Mouse (Mus musculus) CH12.LX (cell line): ENCODE data around the gene Ccdc85b. TPM values are rescaled to one million over a fixed set of nuclear protein-coding genes. Genes with fewer than 3 reads are reported as not detected.

Experiments used
- DNase-seq: peaks from one replicate; pipeline ENCODE4 v3.0.0-alpha.2; 2013; ENCODE audit errors: extremely low read depth
- H3K27ac ChIP-seq: 2 replicates; pipeline ENCODE4 v1.5.1; 2012; ENCODE audit warnings: low read depth, mild to moderate bottlenecking, control low read depth, moderate library complexity; ENCODE audit not compliant: insufficient read depth
- H3K27me3 ChIP-seq: replicated peaks from 2 replicates; pipeline ENCODE3; 2012; ENCODE audit warnings: inconsistent platforms
- H3K36me3 ChIP-seq, 2 experiments: replicated peaks in 1 of 2; 2 replicates each; pipeline versions ENCODE3 to v1.6.1; 2012; ENCODE audit warnings: inconsistent platforms in 1 of 2, low read length in 1 of 2, mild to moderate bottlenecking in 1 of 2, mixed read lengths in 1 of 2, moderate library complexity in 1 of 2; ENCODE audit not compliant: control insufficient read depth in 1 of 2, insufficient read depth in 1 of 2
- H3K4me1 ChIP-seq, 2 experiments: 2 replicates each; pipeline ENCODE4 v1.6.1; 2012; ENCODE audit warnings: inconsistent platforms in 1 of 2, moderate library complexity in 1 of 2; ENCODE audit not compliant: insufficient read depth in 2 of 2, control insufficient read depth in 1 of 2
- H3K4me2 ChIP-seq: 2 replicates; pipeline ENCODE4 v1.6.1; 2012; ENCODE audit warnings: low read depth, mild to moderate bottlenecking, control low read depth; ENCODE audit not compliant: poor library complexity, insufficient read depth, severe bottlenecking
- H3K4me3 ChIP-seq, 3 experiments: fragments of 150-350 bp in 1 of 3; sonication (generic) in 1 of 3; replicated peaks in 1 of 3; 2 replicates each; pipeline versions ENCODE3 to v1.5.1; 2011 to 2012; ENCODE audit warnings: low read depth in 2 of 3, low read length in 2 of 3, mild to moderate bottlenecking in 2 of 3, moderate library complexity in 2 of 3, control low read depth in 1 of 3, improper control_type of control experiment in 1 of 3, inconsistent platforms in 1 of 3, mixed read lengths in 1 of 3; ENCODE audit not compliant: poor library complexity in 1 of 3
- H3K79me2 ChIP-seq: replicated peaks from 2 replicates; pipeline ENCODE4 v1.6.1; 2012; ENCODE audit warnings: mild to moderate bottlenecking, moderate library complexity; ENCODE audit not compliant: control insufficient read depth, poor library complexity, insufficient read depth, severe bottlenecking; ENCODE audit errors: extremely low read depth
- H3K9ac ChIP-seq: 2 replicates; pipeline ENCODE4 v1.6.1; 2012; ENCODE audit warnings: low read depth, mild to moderate bottlenecking, control low read depth, moderate library complexity; ENCODE audit not compliant: insufficient read depth
- H3K9me3 ChIP-seq: replicated peaks from 2 replicates; pipeline ENCODE3; 2012; ENCODE audit warnings: low read length, inconsistent platforms, mixed read lengths
- CHD1 ChIP-seq: IDR thresholded peaks from 2 replicates; pipeline ENCODE4 v1.6.1; 2012; ENCODE audit warnings: low read depth, low read length, improper control_type of control experiment, inconsistent platforms
- CHD2 ChIP-seq: IDR thresholded peaks from 2 replicates; pipeline ENCODE4 v1.6.1; 2011; ENCODE audit warnings: low read length, improper control_type of control experiment
- CTCF ChIP-seq, 2 experiments: IDR thresholded peaks in 1 of 2; conservative IDR thresholded peaks in 1 of 2; 2 replicates each; pipeline ENCODE4 v1.5.1; 2011 to 2012; ENCODE audit warnings: low read depth in 2 of 2, low read length in 2 of 2, improper control_type of control experiment in 1 of 2, inconsistent platforms in 1 of 2, mild to moderate bottlenecking in 1 of 2, moderate library complexity in 1 of 2
- E2F4 ChIP-seq: IDR thresholded peaks from 2 replicates; pipeline ENCODE4 v1.6.1; 2011; ENCODE audit warnings: low read depth, low read length, improper control_type of control experiment; ENCODE audit not compliant: insufficient replicate concordance
- ELF1 ChIP-seq: IDR thresholded peaks from 2 replicates; pipeline ENCODE4 v1.6.1; 2014; ENCODE audit warnings: low read depth, mild to moderate bottlenecking, inconsistent platforms, low read length, improper control_type of control experiment
- EP300 ChIP-seq: IDR thresholded peaks from 2 replicates; pipeline ENCODE4 v1.6.1; 2011; ENCODE audit warnings: low read length, improper control_type of control experiment
- GABPA ChIP-seq: IDR thresholded peaks from 2 replicates; pipeline ENCODE4 v1.6.1; 2012; ENCODE audit warnings: low read depth, low read length, improper control_type of control experiment, inconsistent platforms; ENCODE audit not compliant: insufficient replicate concordance
- HCFC1 ChIP-seq: IDR thresholded peaks from 2 replicates; pipeline ENCODE4 v1.6.1; 2012; ENCODE audit warnings: low read depth, mild to moderate bottlenecking, inconsistent platforms, low read length, improper control_type of control experiment
- IRF4 ChIP-seq: IDR thresholded peaks from 2 replicates; pipeline ENCODE4 v1.6.1; 2014; ENCODE audit warnings: low read depth, mild to moderate bottlenecking, inconsistent platforms, low read length, improper control_type of control experiment
- JUN ChIP-seq: IDR thresholded peaks from 2 replicates; pipeline ENCODE4 v1.6.1; 2011; ENCODE audit warnings: low read depth, mild to moderate bottlenecking, low read length, improper control_type of control experiment, moderate library complexity; ENCODE audit not compliant: insufficient read depth
- JUND ChIP-seq: conservative IDR thresholded peaks from 2 replicates; pipeline ENCODE4 v1.6.1; 2011; ENCODE audit warnings: low read depth, low read length, improper control_type of control experiment
- KAT2A ChIP-seq: IDR thresholded peaks from 2 replicates; pipeline ENCODE4 v1.6.1; 2012; ENCODE audit warnings: low read length, improper control_type of control experiment, inconsistent platforms; ENCODE audit not compliant: insufficient replicate concordance
- MAFK ChIP-seq: IDR thresholded peaks from 2 replicates; pipeline ENCODE4 v1.6.1; 2011; ENCODE audit warnings: low read length, improper control_type of control experiment; ENCODE audit not compliant: insufficient replicate concordance
- MAZ ChIP-seq: IDR thresholded peaks from 2 replicates; pipeline ENCODE4 v1.6.1; 2012; ENCODE audit warnings: low read depth, mild to moderate bottlenecking, inconsistent platforms, low read length, improper control_type of control experiment, moderate library complexity
- MEF2A ChIP-seq: IDR thresholded peaks from 2 replicates; pipeline ENCODE4 v1.6.1; 2014; ENCODE audit warnings: low read depth, mild to moderate bottlenecking, inconsistent platforms, low read length, improper control_type of control experiment, borderline replicate concordance
- MXI1 ChIP-seq: IDR thresholded peaks from 2 replicates; pipeline ENCODE4 v1.6.1; 2011; ENCODE audit warnings: mild to moderate bottlenecking, low read depth, low read length, improper control_type of control experiment
- MYC ChIP-seq: IDR thresholded peaks from 2 replicates; pipeline ENCODE4 v1.6.1; 2011; ENCODE audit warnings: low read depth, mild to moderate bottlenecking, improper control_type of control experiment, low read length
- NRF1 ChIP-seq: IDR thresholded peaks from 2 replicates; pipeline ENCODE4 v1.6.1; 2014; ENCODE audit warnings: low read depth, mild to moderate bottlenecking, inconsistent platforms, low read length, improper control_type of control experiment, moderate library complexity
- POLR2A ChIP-seq: IDR thresholded peaks from 2 replicates; pipeline ENCODE4 v1.6.1; 2011; ENCODE audit warnings: low read depth, mild to moderate bottlenecking, improper control_type of control experiment, low read length
- POLR2AphosphoS2 ChIP-seq: IDR thresholded peaks from 2 replicates; pipeline ENCODE4 v1.6.1; 2011; ENCODE audit warnings: low read depth, low read length, improper control_type of control experiment
- RAD21 ChIP-seq: IDR thresholded peaks from 2 replicates; pipeline ENCODE4 v1.6.1; 2011; ENCODE audit warnings: low read depth, mild to moderate bottlenecking, low read length, improper control_type of control experiment, moderate library complexity
- RCOR1 ChIP-seq: conservative IDR thresholded peaks from 2 replicates; pipeline ENCODE4 v1.6.1; 2012; ENCODE audit warnings: low read depth, mild to moderate bottlenecking, inconsistent platforms, low read length, improper control_type of control experiment
- SMC3 ChIP-seq: IDR thresholded peaks from 2 replicates; pipeline ENCODE4 v1.6.1; 2011; ENCODE audit warnings: low read depth, low read length, improper control_type of control experiment
- TBP ChIP-seq: conservative IDR thresholded peaks from 2 replicates; pipeline ENCODE4 v1.6.1; 2011; ENCODE audit warnings: low read depth, low read length, improper control_type of control experiment
- TCF12 ChIP-seq: IDR thresholded peaks from 2 replicates; pipeline ENCODE4 v1.6.1; 2014; ENCODE audit warnings: low read depth, mild to moderate bottlenecking, inconsistent platforms, low read length, improper control_type of control experiment
- UBTF ChIP-seq: IDR thresholded peaks from 2 replicates; pipeline ENCODE4 v1.6.1; 2012; ENCODE audit warnings: low read depth, mild to moderate bottlenecking, inconsistent platforms, low read length, improper control_type of control experiment, moderate library complexity
- USF1 ChIP-seq: IDR thresholded peaks from 2 replicates; pipeline ENCODE4 v1.6.1; 2014; ENCODE audit warnings: low read depth, mild to moderate bottlenecking, inconsistent platforms, low read length, improper control_type of control experiment
- USF2 ChIP-seq: conservative IDR thresholded peaks from 2 replicates; pipeline ENCODE4 v1.6.1; 2011; ENCODE audit warnings: low read depth, low read length, improper control_type of control experiment
- ZC3H11A ChIP-seq: IDR thresholded peaks from 2 replicates; pipeline ENCODE4 v1.6.1; 2012; ENCODE audit warnings: low read depth, mild to moderate bottlenecking, inconsistent platforms, low read length, improper control_type of control experiment
- ZKSCAN1 ChIP-seq: IDR thresholded peaks from 2 replicates; pipeline ENCODE4 v1.6.1; 2012; ENCODE audit warnings: low read depth, inconsistent platforms, low read length, improper control_type of control experiment, borderline replicate concordance
- ZMIZ1 ChIP-seq: IDR thresholded peaks from 2 replicates; pipeline ENCODE4 v1.6.1; 2012; ENCODE audit warnings: low read depth, mild to moderate bottlenecking, inconsistent platforms, low read length, improper control_type of control experiment
- ZNF384 ChIP-seq: IDR thresholded peaks from 2 replicates; pipeline ENCODE4 v1.6.1; 2012; ENCODE audit warnings: low read depth, low read length, improper control_type of control experiment, inconsistent platforms
- dilution Hi-C: fragments of 300-500 bp; cut with MboI; formaldehyde crosslinking; loops from 2 replicates; pipeline ENCODE4 v1.14.3; 2020; ENCODE audit warnings: low sequenced_read_pairs; ENCODE audit not compliant: extremely low pct_unique_long_range_greater_than_20kb, extremely low pct_ligation_motif_present
- in situ Hi-C: fragments of 300-500 bp; cut with MboI; formaldehyde crosslinking; loops from 3 replicates; pipeline ENCODE4 v1.14.3; 2019; ENCODE audit warnings: low sequenced_read_pairs, low pct_ligation_motif_present, low pct_unique_long_range_greater_than_20kb, mixed read lengths
- polyA plus RNA-seq: library from polyadenylated mRNA; unstranded; fragments of >175 nt; gene quantifications from 2 replicates; pipeline ENCODE4 v1.2.1, GENCODE M21; 2012; ENCODE audit warnings: low read depth; ENCODE audit not compliant: insufficient read length
- total RNA-seq, 2 experiments: library from RNA; depleted of rRNA; stranded (reverse); fragments of 300-350 nt in 1 of 2; fragments of >200 nt in 1 of 2; gene quantifications; 2 replicates each; pipeline ENCODE4 v1.2.3; 2012 to 2014

Gene Ccdc85b
- total RNA-seq (2012; rRNA removed) (4.2 and 4.8 TPM in 2 replicates), total RNA-seq (2014; rRNA removed) (2.0 and 2.1 TPM in 2 replicates), polyA plus RNA-seq (4.1 and 5.0 TPM in 2 replicates)

DNA sequence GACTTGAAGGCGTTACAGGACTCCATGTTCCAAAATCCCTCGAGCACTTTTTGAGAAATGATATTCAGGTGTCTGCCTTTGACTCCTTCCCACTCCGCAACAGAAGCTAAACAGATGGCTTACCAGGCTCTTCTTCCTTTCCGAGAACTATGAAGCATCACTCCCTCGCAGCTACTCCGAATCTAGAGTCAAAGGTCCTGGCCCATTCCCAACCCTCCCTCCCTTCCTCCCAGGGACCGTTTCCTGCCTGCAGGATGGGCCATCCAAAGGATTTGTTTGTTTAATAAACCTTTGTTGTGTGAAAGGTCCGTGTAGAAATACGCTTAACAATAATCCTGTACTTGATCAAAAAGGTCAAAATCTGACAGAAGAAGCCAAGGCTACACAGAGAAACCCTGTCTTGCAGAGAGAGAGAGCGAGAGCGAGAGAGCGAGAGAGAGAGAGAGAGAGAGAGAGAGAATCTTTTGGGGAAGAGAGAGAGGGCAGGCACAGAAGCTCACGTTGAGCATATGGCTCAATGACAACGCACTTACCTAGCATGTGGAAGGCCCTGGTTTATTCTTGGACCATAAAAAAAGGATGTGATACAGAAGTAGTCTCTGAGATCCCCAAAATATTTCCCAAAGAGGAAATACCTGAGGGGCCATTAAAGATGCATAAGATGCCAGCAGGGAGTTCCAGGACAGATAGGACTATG lies at the start of gene Ccdc85b:
TSS of gene Ccdc85b (minus strand) at position 149 of the 697 bp plus-strand sequence.
- TF ChIP-seq NRF1 (no peak), MEF2A (no peak), ZMIZ1 (no peak), EP300 (no peak), MXI1 (no peak), SMC3 (no peak), CTCF (conservative IDR thresholded peaks at IDR 0.05 in 1 of 2, IDR thresholded peaks at IDR 0.05 in 1 of 2; ENCODE audit: low read depth in 2 of 2, low read length in 2 of 2) (no peak), JUN (no peak), KAT2A (no peak), TCF12 (no peak), RCOR1 (no peak), HCFC1 (no peak), IRF4 (no peak), E2F4 (no peak), USF1 (no peak), CHD2 (no peak), UBTF (no peak), MAFK (no peak)
- TF ChIP-seq, all 38 proteins: peak for 0
- in situ Hi-C loops (loop anchor here (5.0 kb wide), 1 partner anchor 34 kb away; the partner anchor contains the start of gene Cfl1), dilution Hi-C loops (no loop called here)
- Histone ChIP-seq H3K36me3 (peaks cover 8 to 33% of the 10 kb centered on the region in 2 experiments), H3K4me3 (peak within 1 kb of the TSS; percentile 56 to 91 (median 77)), H3K79me2 (peaks cover 12% of the 10 kb centered on the region), H3K4me2 (peak within 1 kb of the TSS; percentile 96), H3K9ac (peak within 1 kb of the TSS; percentile 85), H3K27ac (peak within 1 kb of the TSS; percentile 52), H3K4me1 (peaks cover 9 to 35% of the 10 kb centered on the region in 2 experiments; a peak in 3 of 4 replicates), H3K27me3 (peaks cover 7% of the 10 kb centered on the region), H3K9me3 (no peaks in the 10 kb centered on the region)
- no peak for DNase-seq

- no peaks in the 10 kb centered on the region for H3K27me3 ChIP-seq
- dilution Hi-C loops, result no loop called here
- in situ Hi-C loops, result no loop called here
- no peak within 1 kb of the TSS for H3K4me2 ChIP-seq
- H3K4me3 ChIP-seq, result no peak within 1 kb of the TSS
- H3K27ac ChIP-seq, result no peak within 1 kb of the TSS
- H3K36me3 ChIP-seq, result peaks cover 2 to 26% of the 10 kb centered on the region in 2 experiments
- no peaks in the 10 kb centered on the region for H3K9me3 ChIP-seq
- H3K79me2 ChIP-seq, result no peaks in the 10 kb centered on the region
- no peaks in the 10 kb centered on the region for H3K4me1 ChIP-seq
- no peak within 1 kb of the TSS for H3K9ac ChIP-seq
- DNase-seq, result no peak
- TF ChIP-seq ZKSCAN1 (no peak), ZNF384 (no peak), MYC (no peak), TCF12 (no peak), GABPA (no peak), TBP (no peak), IRF4 (no peak), UBTF (no peak), ZC3H11A (no peak), RAD21 (no peak), MEF2A (no peak), CHD1 (no peak), JUND (no peak), ELF1 (no peak), POLR2AphosphoS2 (no peak), NRF1 (no peak), POLR2A (no peak), USF2 (no peak), MAZ (no peak)
Observed at GRCm38 (mm10) chr19:5503687-5504086, 46.0 kb upstream of the Ccdc85b start, which contains the start of gene 1700020D05Rik. Gene 1700020D05Rik, minus strand, starts transcription at chr19:5503787.
